ENCODE assay signal across 8 mouse cellular contexts in genomic region chr10:80115944-80116335, GRCm38 (mm10). TPM values are rescaled to one million over a fixed set of nuclear protein-coding genes. Genes with fewer than 3 reads are reported as not detected.
DNase-seq lines count a peak whose midpoint lies in the region; ATAC-seq and TF ChIP-seq lines count a peak whose summit lies in the region.

No protein-coding gene starts in this region.

- H3K4me1 ChIP-seq in kidney, postnatal 0 days (replicated peaks; ENCODE audit: insufficient read depth, low read length), result peaks cover 21% of the 10 kb centered on the region; the same call in 1 of the 2 replicates
- H3K4me1 ChIP-seq in embryonic facial prominence, embryonic 11.5 days (ENCODE audit: control insufficient read depth, insufficient read depth, low read length), result peaks cover 13% of the 10 kb centered on the region
- peaks cover 21% of the 10 kb centered on the region for H3K4me1 ChIP-seq in intestine, embryonic 14.5 days (replicated peaks; ENCODE audit: control insufficient read depth, insufficient read depth, low read length)
- peaks cover 14% of the 10 kb centered on the region for H3K4me1 ChIP-seq in midbrain, postnatal 0 days (ENCODE audit: insufficient read depth, low read length)

- ATAC-seq in kidney, postnatal 0 days (replicated peaks; ENCODE audit: low FRiP score, low read depth), result no peak
- no peak for ATAC-seq in embryonic facial prominence, embryonic 11.5 days (replicated peaks; ENCODE audit: insufficient number of reproducible peaks, low FRiP score, low TSS enrichment, low read depth)
- ATAC-seq in intestine, embryonic 14.5 days (replicated peaks; ENCODE audit: low FRiP score, low TSS enrichment, low read depth), result no peak
- peak; percentile 17; the same call in 1 of the 2 replicates for ATAC-seq in midbrain, postnatal 0 days (ENCODE audit: low FRiP score)

- DNase-seq in kidney, postnatal 0 days (ENCODE audit: low spot score), result no peak
- no peak for DNase-seq in kidney, adult 18-20 months
- peak; percentile 36 for DNase-seq in embryonic facial prominence, embryonic 11.5 days (ENCODE audit: low spot score)
- DNase-seq in intestine, embryonic 14.5 days (ENCODE audit: low spot score), result no peak
- DNase-seq in midbrain, postnatal 0 days (ENCODE audit: low spot score), result no peak
- no peak for DNase-seq in left cerebral cortex, postnatal 10 days (ENCODE audit: extremely low spot score in 1 of 2, low spot score in 2 of 2)
- no peak for DNase-seq in spleen, adult 12 weeks (ENCODE audit: low spot score)
- DNase-seq in cerebellum, postnatal 10 days, result no peak

- peak overlapping the region; percentile 97 for H3K9ac ChIP-seq in kidney, postnatal 0 days (ENCODE audit: low read depth, low read length)
- H3K9ac ChIP-seq in embryonic facial prominence, embryonic 11.5 days (replicated peaks; ENCODE audit: low read length), result peak overlapping the region; percentile 87
- H3K9ac ChIP-seq in intestine, embryonic 14.5 days (ENCODE audit: low read length), result peak overlapping the region; percentile 84
- peak overlapping the region; percentile 63 for H3K9ac ChIP-seq in midbrain, postnatal 0 days (replicated peaks; ENCODE audit: low read length, poor library complexity, severe bottlenecking)

- no peaks in the 10 kb centered on the region for H3K36me3 ChIP-seq in kidney, postnatal 0 days (ENCODE audit: insufficient read depth, low read length)
- H3K36me3 ChIP-seq in embryonic facial prominence, embryonic 11.5 days (replicated peaks; ENCODE audit: control insufficient read depth, insufficient read depth, low read depth, low read length), result peaks cover 2% of the 10 kb centered on the region
- H3K36me3 ChIP-seq in intestine, embryonic 14.5 days (ENCODE audit: control insufficient read depth, insufficient read depth, low read length), result peaks cover 19% of the 10 kb centered on the region
- H3K36me3 ChIP-seq in midbrain, postnatal 0 days (ENCODE audit: insufficient read depth, low read length), result peaks cover 4% of the 10 kb centered on the region; the same call in 1 of the 2 replicates

- intact Hi-C loops in left cerebral cortex, postnatal 10 days (cut with DNase I), result loop anchor here (5.0 kb wide), 2 partner anchors 64 to 129 kb away; partner anchors contain the start of gene Cnn2

- no peaks in the 10 kb centered on the region for H3K27me3 ChIP-seq in kidney, postnatal 0 days (ENCODE audit: insufficient read depth, low read length)
- no peaks in the 10 kb centered on the region for H3K27me3 ChIP-seq in embryonic facial prominence, embryonic 11.5 days (ENCODE audit: control insufficient read depth, insufficient read depth, low read length)
- H3K27me3 ChIP-seq in intestine, embryonic 14.5 days (replicated peaks; ENCODE audit: control insufficient read depth, insufficient read depth, low read length), result no peaks in the 10 kb centered on the region
- H3K27me3 ChIP-seq in midbrain, postnatal 0 days (ENCODE audit: insufficient read depth, low read length), result no peaks in the 10 kb centered on the region

- peak overlapping the region; percentile 81 for H3K27ac ChIP-seq in kidney, postnatal 0 days
- peak overlapping the region; percentile 35; the same call in 1 of the 2 replicates for H3K27ac ChIP-seq in embryonic facial prominence, embryonic 11.5 days (replicated peaks; ENCODE audit: low read depth, low read length)
- peak overlapping the region; percentile 74 for H3K27ac ChIP-seq in intestine, embryonic 14.5 days (ENCODE audit: low read depth)
- H3K27ac ChIP-seq in midbrain, postnatal 0 days (ENCODE audit: low read depth, low read length), result peak overlapping the region; percentile 78

- peak overlapping the region; percentile 92 for H3K4me2 ChIP-seq in kidney, postnatal 0 days (ENCODE audit: low read length)
- H3K4me2 ChIP-seq in embryonic facial prominence, embryonic 11.5 days (ENCODE audit: low read depth, low read length), result peak overlapping the region; percentile 86
- H3K4me2 ChIP-seq in intestine, embryonic 14.5 days (ENCODE audit: low read length), result peak overlapping the region; percentile 70
- H3K4me2 ChIP-seq in midbrain, postnatal 0 days (ENCODE audit: low read depth, low read length, poor library complexity, severe bottlenecking), result peak overlapping the region; percentile 84

- peak overlapping the region; percentile 94 for H3K4me3 ChIP-seq in kidney, postnatal 0 days (replicated peaks; ENCODE audit: low read depth, low read length)
- peak overlapping the region; percentile 95 for H3K4me3 ChIP-seq in embryonic facial prominence, embryonic 11.5 days (ENCODE audit: low read depth, low read length)
- peak overlapping the region; percentile 95 for H3K4me3 ChIP-seq in intestine, embryonic 14.5 days (ENCODE audit: low read depth, low read length)
- peak overlapping the region; percentile 75 for H3K4me3 ChIP-seq in midbrain, postnatal 0 days (ENCODE audit: low read depth, low read length)

- under 1% methylated on average over 58 of the region's 63 CpGs for WGBS in kidney, postnatal 0 days
- 0% methylated on average over 63 of the region's 63 CpGs for WGBS in embryonic facial prominence, embryonic 11.5 days
- under 1% methylated on average over 53 of the region's 63 CpGs for WGBS in intestine, embryonic 14.5 days
- WGBS in midbrain, postnatal 0 days, result under 1% methylated on average over 57 of the region's 63 CpGs

- TF ChIP-seq CTCF in kidney, postnatal 0 days (IDR thresholded peaks at IDR 0.05; ENCODE audit: low read depth), result no peak; the same call in 1 of the 2 replicates
- no peak for TF ChIP-seq CTCF in midbrain, postnatal 0 days (IDR thresholded peaks at IDR 0.05)

- H3K9me3 ChIP-seq in kidney, postnatal 0 days (replicated peaks; ENCODE audit: low read length), result no peaks in the 10 kb centered on the region
- no peaks in the 10 kb centered on the region for H3K9me3 ChIP-seq in embryonic facial prominence, embryonic 11.5 days (replicated peaks; ENCODE audit: control insufficient read depth, low read length)
- H3K9me3 ChIP-seq in intestine, embryonic 14.5 days (ENCODE audit: control insufficient read depth, low read length), result no peaks in the 10 kb centered on the region
- H3K9me3 ChIP-seq in midbrain, postnatal 0 days (ENCODE audit: low read length), result no peaks in the 10 kb centered on the region

RNA-seq across cellular contexts. Expression of gene Stk11, which starts 0.3 kb away (rescaled TPM):
- polyA plus RNA-seq in kidney, postnatal 0 days (2015; fragmentation: Nextera tagmentation; extraction: Ambion mirVana), result 14.2 and 15.1 TPM in 2 replicates
- 16.6 and 18.5 TPM in 2 replicates for polyA plus RNA-seq in embryonic facial prominence, embryonic 11.5 days (2014; fragmentation: Nextera tagmentation; extraction: Ambion mirVana)
- polyA plus RNA-seq in intestine, embryonic 14.5 days (2014; fragmentation: Nextera tagmentation; extraction: Ambion mirVana), result 27.0 and 27.5 TPM in 2 replicates
- 84.0 and 97.3 TPM in 2 replicates for total RNA-seq in midbrain, postnatal 0 days (2014; rRNA removed)
- polyA plus RNA-seq in midbrain, postnatal 0 days (2015; fragmentation: Nextera tagmentation; extraction: Ambion mirVana), result 12.3 and 12.4 TPM in 2 replicates
- 10 to 100 TPM; 81.6 to 93.4 TPM for total RNA-seq in left cerebral cortex, postnatal 10 days (2021)

RNA-seq across cellular contexts. Expression of gene Sbno2, which starts 10.6 kb away (rescaled TPM):
- 9.6 and 10.5 TPM in 2 replicates for polyA plus RNA-seq in kidney, postnatal 0 days (2015; fragmentation: Nextera tagmentation; extraction: Ambion mirVana)
- 5.6 and 6.6 TPM in 2 replicates for polyA plus RNA-seq in embryonic facial prominence, embryonic 11.5 days (2014; fragmentation: Nextera tagmentation; extraction: Ambion mirVana)
- 14.1 TPM in 2 replicates for polyA plus RNA-seq in intestine, embryonic 14.5 days (2014; fragmentation: Nextera tagmentation; extraction: Ambion mirVana)
- total RNA-seq in midbrain, postnatal 0 days (2014; rRNA removed), result 24.3 TPM in 2 replicates
- polyA plus RNA-seq in midbrain, postnatal 0 days (2015; fragmentation: Nextera tagmentation; extraction: Ambion mirVana), result 7.6 TPM in 2 replicates
- 10 to 100 TPM; 20.4 to 21.2 TPM for total RNA-seq in left cerebral cortex, postnatal 10 days (2021)

RNA-seq across cellular contexts. Expression of gene Atp5d, which starts 22.5 kb away (rescaled TPM):
- 936 and 986 TPM in 2 replicates for polyA plus RNA-seq in kidney, postnatal 0 days (2015; fragmentation: Nextera tagmentation; extraction: Ambion mirVana)
- 360 and 371 TPM in 2 replicates for polyA plus RNA-seq in embryonic facial prominence, embryonic 11.5 days (2014; fragmentation: Nextera tagmentation; extraction: Ambion mirVana)
- polyA plus RNA-seq in intestine, embryonic 14.5 days (2014; fragmentation: Nextera tagmentation; extraction: Ambion mirVana), result 590 and 627 TPM in 2 replicates
- total RNA-seq in midbrain, postnatal 0 days (2014; rRNA removed), result 231 and 259 TPM in 2 replicates
- 607 and 661 TPM in 2 replicates for polyA plus RNA-seq in midbrain, postnatal 0 days (2015; fragmentation: Nextera tagmentation; extraction: Ambion mirVana)
- total RNA-seq in left cerebral cortex, postnatal 10 days (2021), result 100 to 1,000 TPM; 342 to 379 TPM

RNA-seq across cellular contexts. Expression of gene Cbarp, which starts 24.7 kb away (rescaled TPM):
- polyA plus RNA-seq in kidney, postnatal 0 days (2015; fragmentation: Nextera tagmentation; extraction: Ambion mirVana), result 4.7 and 6.4 TPM in 2 replicates
- polyA plus RNA-seq in embryonic facial prominence, embryonic 11.5 days (2014; fragmentation: Nextera tagmentation; extraction: Ambion mirVana), result 6.8 and 9.0 TPM in 2 replicates
- 7.1 and 8.5 TPM in 2 replicates for polyA plus RNA-seq in intestine, embryonic 14.5 days (2014; fragmentation: Nextera tagmentation; extraction: Ambion mirVana)
- total RNA-seq in midbrain, postnatal 0 days (2014; rRNA removed), result 273 and 276 TPM in 2 replicates
- polyA plus RNA-seq in midbrain, postnatal 0 days (2015; fragmentation: Nextera tagmentation; extraction: Ambion mirVana), result 120 and 121 TPM in 2 replicates
- 100 to 1,000 TPM; 394 to 415 TPM for total RNA-seq in left cerebral cortex, postnatal 10 days (2021)

RNA-seq across cellular contexts. Expression of gene Midn, which starts 32.1 kb away (rescaled TPM):
- 13.7 and 18.6 TPM in 2 replicates for polyA plus RNA-seq in kidney, postnatal 0 days (2015; fragmentation: Nextera tagmentation; extraction: Ambion mirVana)
- polyA plus RNA-seq in embryonic facial prominence, embryonic 11.5 days (2014; fragmentation: Nextera tagmentation; extraction: Ambion mirVana), result 60.3 and 62.1 TPM in 2 replicates
- polyA plus RNA-seq in intestine, embryonic 14.5 days (2014; fragmentation: Nextera tagmentation; extraction: Ambion mirVana), result 25.5 and 28.9 TPM in 2 replicates
- 114 and 143 TPM in 2 replicates for total RNA-seq in midbrain, postnatal 0 days (2014; rRNA removed)
- 16.3 and 17.2 TPM in 2 replicates for polyA plus RNA-seq in midbrain, postnatal 0 days (2015; fragmentation: Nextera tagmentation; extraction: Ambion mirVana)
- total RNA-seq in left cerebral cortex, postnatal 10 days (2021), result 100 to 1,000 TPM in 1 of 2 experiments, 10 to 100 TPM in 1; 92.6 to 103 TPM
